24 mouse cellular contexts compared by ENCODE assay signal in the genomic region with DNA sequence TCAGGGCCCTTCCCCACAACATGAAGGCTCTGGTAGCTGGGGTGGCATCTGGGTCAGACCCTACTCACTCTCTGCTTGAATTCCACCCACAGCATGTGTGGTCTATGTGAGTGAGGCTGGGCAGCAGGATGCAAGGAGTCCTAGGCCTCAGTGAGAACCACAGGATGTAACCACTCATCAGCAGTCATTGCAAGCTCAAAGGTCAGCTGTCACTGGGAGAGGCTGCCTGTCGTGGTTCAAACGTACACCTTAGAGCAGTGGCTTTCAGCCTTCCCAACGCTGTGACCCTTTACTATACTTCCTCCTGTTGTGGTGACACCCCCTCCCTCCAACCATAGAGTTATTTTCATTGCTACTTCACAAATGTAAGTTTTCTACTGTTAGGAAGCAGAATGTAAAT. TPM values are rescaled to one million over a fixed set of nuclear protein-coding genes. Genes with fewer than 3 reads are reported as not detected.
DNase-seq lines count a peak whose midpoint lies in the region; ATAC-seq lines count a peak whose summit lies in the region.
"Had no signal": no experiment of that assay in that cellular context is flagged by ENCODE, and none has a peak within 500 bp of the region (broad histone marks: within the 10 kb centered on the region; RNA-seq: fewer than 3 reads in every experiment).

No protein-coding gene starts in this region.

- H3K27me3 ChIP-seq in hindbrain, embryonic 10.5 days (ENCODE audit: insufficient read depth, poor library complexity, severe bottlenecking), result peaks cover 33% of the 10 kb centered on the region
- H3K27me3 ChIP-seq in hindbrain, embryonic 11.5 days (ENCODE audit: control insufficient read depth, insufficient read depth, low read length), result no peaks in the 10 kb centered on the region; the same call in 1 of the 2 replicates
- H3K27me3 ChIP-seq in intestine, embryonic 15.5 days (replicated peaks), result no peaks in the 10 kb centered on the region
- H3K27me3 ChIP-seq: embryonic facial prominence, embryonic 13.5 days; forebrain, embryonic 15.5 days; Patski had no signal

- no peak overlapping the region for H3K4me3 ChIP-seq in hindbrain, embryonic 10.5 days
- no peak overlapping the region for H3K4me3 ChIP-seq in hindbrain, embryonic 11.5 days (ENCODE audit: low read depth, low read length)
- H3K4me3 ChIP-seq in intestine, embryonic 15.5 days (replicated peaks), result no peak overlapping the region
- H3K4me3 ChIP-seq: embryonic facial prominence, embryonic 13.5 days; erythroblast, embryonic 14.5 days; forebrain, embryonic 12.5 days; forebrain, embryonic 15.5 days had no signal

- no peak overlapping the region for H3K4me2 ChIP-seq in hindbrain, embryonic 11.5 days (replicated peaks; ENCODE audit: low read depth, low read length)
- H3K4me2 ChIP-seq in intestine, embryonic 15.5 days (replicated peaks), result no peak overlapping the region
- H3K4me2 ChIP-seq: embryonic facial prominence, embryonic 13.5 days; forebrain, embryonic 12.5 days; forebrain, embryonic 15.5 days; heart, embryonic 11.5 days; hindbrain, embryonic 14.5 days had no signal

- no peak overlapping the region for H3K9ac ChIP-seq in hindbrain, embryonic 11.5 days (ENCODE audit: low read depth, low read length)
- H3K9ac ChIP-seq in intestine, embryonic 15.5 days, result no peak overlapping the region
- H3K9ac ChIP-seq: embryonic facial prominence, embryonic 13.5 days; forebrain, embryonic 12.5 days; forebrain, embryonic 15.5 days; hindbrain, embryonic 14.5 days had no signal

- no peak for ATAC-seq in hindbrain, embryonic 11.5 days (ENCODE audit: low FRiP score)
- peak; percentile 67; the same call in 1 of the 2 replicates for ATAC-seq in intestine, embryonic 15.5 days
- peak; percentile 10; the same call in 1 of the 2 replicates for ATAC-seq in megakaryocyte, adult 5-6 weeks (ENCODE audit: poor library complexity, severe bottlenecking)
- ATAC-seq: forebrain, embryonic 15.5 days; hindbrain, postnatal 0 days; Patski had no signal

- no peak for DNase-seq in hindbrain, embryonic 10.5 days (ENCODE audit: low spot score)
- no peak for DNase-seq in hindbrain, embryonic 11.5 days (ENCODE audit: low spot score)
- no peak for DNase-seq in testis, postnatal 10 days (ENCODE audit: low spot score)
- no peak for DNase-seq in adrenal gland, adult (ENCODE audit: inconsistent age in 2 of 2, low spot score in 1 of 2)
- no peak for DNase-seq in thymus, postnatal 25 days
- DNase-seq: adrenal gland, adult 2 months; adrenal gland, postnatal 14 days; cerebellum, adult 11 months; cerebellum, adult 2 months; cerebellum, adult 9-11 months; cerebellum, postnatal 25 days; gastrocnemius, postnatal 10 days; heart, adult 11 months had no signal

- 54% methylated on average over 3 of the region's 3 CpGs for whole genome bisulfite sequencing in hindbrain, embryonic 10.5 days
- 65% methylated on average over 3 of the region's 3 CpGs for WGBS in hindbrain, embryonic 11.5 days
- WGBS in intestine, embryonic 15.5 days, result 20% methylated on average over 3 of the region's 3 CpGs

- no peaks in the 10 kb centered on the region for H3K9me3 ChIP-seq in hindbrain, embryonic 10.5 days
- H3K9me3 ChIP-seq in hindbrain, embryonic 11.5 days (ENCODE audit: control insufficient read depth, low read length), result no peaks in the 10 kb centered on the region
- no peaks in the 10 kb centered on the region for H3K9me3 ChIP-seq in intestine, embryonic 15.5 days
- H3K9me3 ChIP-seq: embryonic facial prominence, embryonic 13.5 days; forebrain, embryonic 12.5 days; forebrain, embryonic 15.5 days; G1E had no signal

- H3K4me1 ChIP-seq in hindbrain, embryonic 10.5 days (replicated peaks), result peaks cover 24% of the 10 kb centered on the region
- H3K4me1 ChIP-seq in hindbrain, embryonic 11.5 days (replicated peaks; ENCODE audit: control insufficient read depth, insufficient read depth, low read length), result no peaks in the 10 kb centered on the region
- H3K4me1 ChIP-seq in intestine, embryonic 15.5 days (replicated peaks), result peaks cover 8% of the 10 kb centered on the region
- H3K4me1 ChIP-seq: forebrain, embryonic 12.5 days; forebrain, embryonic 15.5 days had no signal

- H3K36me3 ChIP-seq in hindbrain, embryonic 10.5 days, result no peaks in the 10 kb centered on the region
- H3K36me3 ChIP-seq in hindbrain, embryonic 11.5 days (ENCODE audit: control insufficient read depth, insufficient read depth, low read length), result no peaks in the 10 kb centered on the region
- no peaks in the 10 kb centered on the region for H3K36me3 ChIP-seq in intestine, embryonic 15.5 days
- H3K36me3 ChIP-seq: embryonic facial prominence, embryonic 13.5 days; forebrain, embryonic 12.5 days; forebrain, embryonic 15.5 days; G1E had no signal

- H3K27ac ChIP-seq in hindbrain, embryonic 10.5 days, result peak overlapping the region; percentile 29; the same call in 1 of the 2 replicates
- H3K27ac ChIP-seq in hindbrain, embryonic 11.5 days (ENCODE audit: low read depth, low read length), result no peak overlapping the region
- H3K27ac ChIP-seq in intestine, embryonic 15.5 days, result no peak overlapping the region
- H3K27ac ChIP-seq: embryonic facial prominence, embryonic 13.5 days; forebrain, embryonic 12.5 days; forebrain, embryonic 15.5 days; hindbrain, embryonic 14.5 days; hindbrain, postnatal 0 days had no signal

RNA-seq across cellular contexts. Expression of a gene that starts 13.3 kb away (rescaled TPM):
- 184 and 214 TPM in 2 replicates for polyA plus RNA-seq in hindbrain, embryonic 10.5 days (2016; fragmentation: Nextera tagmentation; extraction: Ambion mirVana)
- polyA plus RNA-seq in hindbrain, embryonic 11.5 days (2014; fragmentation: Nextera tagmentation; extraction: Ambion mirVana), result 174 and 179 TPM in 2 replicates
- polyA plus RNA-seq in intestine, embryonic 15.5 days (2015; fragmentation: Nextera tagmentation; extraction: Ambion mirVana), result 35.4 and 36.3 TPM in 2 replicates
- 2.6 and 4.4 TPM in 2 replicates for total RNA-seq in megakaryocyte, adult 5-6 weeks (2015)
- 8.7 and 11.2 TPM in 2 replicates for total RNA-seq in megakaryocyte, adult 5-6 weeks (2017)
